In genomic region chr8:39746225-39746624, GRCm38 (mm10) we compare ENCODE assay signal across 29 mouse cellular contexts.
DNase-seq lines count a peak whose midpoint lies in the region; ATAC-seq and TF ChIP-seq lines count a peak whose summit lies in the region.
"Had no signal": no experiment of that assay in that cellular context is flagged by ENCODE, and none has a peak within 500 bp of the region (broad histone marks: within the 10 kb centered on the region; RNA-seq: fewer than 3 reads in every experiment).

No protein-coding gene starts in this region.

- WGBS in forebrain, embryonic 16.5 days = 77% methylated on average over 5 of the region's 5 CpGs
- WGBS in forebrain, embryonic 13.5 days = 83% methylated on average over 5 of the region's 5 CpGs
- 62% methylated on average over 5 of the region's 5 CpGs for WGBS in kidney, postnatal 0 days
- 65% methylated on average over 5 of the region's 5 CpGs for WGBS in kidney, embryonic 15.5 days
- WGBS in lung, embryonic 16.5 days = 43% methylated on average over 5 of the region's 5 CpGs

- H3K36me3 ChIP-seq in forebrain, embryonic 16.5 days (ENCODE audit: control insufficient read depth, insufficient read depth) = no peaks in the 10 kb centered on the region
- H3K36me3 ChIP-seq in forebrain, embryonic 13.5 days (ENCODE audit: poor library complexity, severe bottlenecking) = no peaks in the 10 kb centered on the region
- H3K36me3 ChIP-seq in kidney, postnatal 0 days (ENCODE audit: insufficient read depth, low read length) = no peaks in the 10 kb centered on the region
- no peaks in the 10 kb centered on the region for H3K36me3 ChIP-seq in kidney, embryonic 15.5 days
- H3K36me3 ChIP-seq in lung, embryonic 16.5 days (ENCODE audit: control insufficient read depth, insufficient read depth, low read length) = no peaks in the 10 kb centered on the region
- H3K36me3 ChIP-seq: embryonic facial prominence, embryonic 15.5 days; heart, embryonic 13.5 days; neural tube, embryonic 15.5 days had no signal

- H3K4me2 ChIP-seq in forebrain, embryonic 16.5 days (ENCODE audit: low read length) = no peak overlapping the region
- H3K4me2 ChIP-seq in forebrain, embryonic 13.5 days = no peak overlapping the region
- no peak overlapping the region for H3K4me2 ChIP-seq in kidney, postnatal 0 days (ENCODE audit: low read length)
- no peak overlapping the region for H3K4me2 ChIP-seq in kidney, embryonic 15.5 days
- H3K4me2 ChIP-seq in lung, embryonic 16.5 days (ENCODE audit: low read depth, low read length) = no peak overlapping the region
- H3K4me2 ChIP-seq: embryonic facial prominence, embryonic 15.5 days; heart, embryonic 13.5 days; neural tube, embryonic 15.5 days had no signal

- no peak for TF ChIP-seq POLR2A in brain, embryonic 14.5 days (IDR thresholded peaks at IDR 0.05; ENCODE audit: borderline replicate concordance, extremely low read depth, insufficient read depth, insufficient read length, poor library complexity, severe bottlenecking)

- no peaks in the 10 kb centered on the region for H3K9me3 ChIP-seq in forebrain, embryonic 16.5 days (ENCODE audit: control insufficient read depth, low read length)
- no peaks in the 10 kb centered on the region for H3K9me3 ChIP-seq in forebrain, embryonic 13.5 days (replicated peaks)
- H3K9me3 ChIP-seq in kidney, postnatal 0 days (replicated peaks; ENCODE audit: low read length) = no peaks in the 10 kb centered on the region
- no peaks in the 10 kb centered on the region for H3K9me3 ChIP-seq in kidney, embryonic 15.5 days (replicated peaks)
- no peaks in the 10 kb centered on the region for H3K9me3 ChIP-seq in lung, embryonic 16.5 days (ENCODE audit: control insufficient read depth, low read length)
- H3K9me3 ChIP-seq: embryonic facial prominence, embryonic 15.5 days; heart, embryonic 13.5 days; neural tube, embryonic 15.5 days had no signal

- no peak overlapping the region for H3K9ac ChIP-seq in forebrain, embryonic 16.5 days (replicated peaks; ENCODE audit: low read depth, low read length)
- no peak overlapping the region for H3K9ac ChIP-seq in forebrain, embryonic 13.5 days
- no peak overlapping the region for H3K9ac ChIP-seq in kidney, postnatal 0 days (ENCODE audit: low read depth, low read length)
- H3K9ac ChIP-seq in kidney, embryonic 15.5 days = no peak overlapping the region
- H3K9ac ChIP-seq in lung, embryonic 16.5 days (ENCODE audit: low read length) = no peak overlapping the region
- H3K9ac ChIP-seq: embryonic facial prominence, embryonic 15.5 days; heart, embryonic 13.5 days; liver, embryonic 14.5 days; neural tube, embryonic 15.5 days had no signal

- no peaks in the 10 kb centered on the region for H3K27me3 ChIP-seq in forebrain, embryonic 16.5 days (replicated peaks; ENCODE audit: control insufficient read depth, insufficient read depth, low read length)
- H3K27me3 ChIP-seq in forebrain, embryonic 13.5 days = no peaks in the 10 kb centered on the region
- H3K27me3 ChIP-seq in kidney, postnatal 0 days (ENCODE audit: insufficient read depth, low read length) = no peaks in the 10 kb centered on the region
- H3K27me3 ChIP-seq in kidney, embryonic 15.5 days = no peaks in the 10 kb centered on the region
- no peaks in the 10 kb centered on the region for H3K27me3 ChIP-seq in lung, embryonic 16.5 days (ENCODE audit: control insufficient read depth, insufficient read depth, low read depth, low read length)
- H3K27me3 ChIP-seq: embryonic facial prominence, embryonic 15.5 days; heart, embryonic 13.5 days; neural tube, embryonic 15.5 days had no signal

- ATAC-seq in forebrain, embryonic 16.5 days = 0 out of 2 replicates have a peak, but pooled peaks have one; percentile 38
- ATAC-seq in forebrain, embryonic 13.5 days = no peak
- ATAC-seq in kidney, postnatal 0 days (replicated peaks; ENCODE audit: low FRiP score, low read depth) = no peak
- ATAC-seq in kidney, embryonic 15.5 days (replicated peaks; ENCODE audit: low FRiP score) = no peak
- ATAC-seq in lung, embryonic 16.5 days (ENCODE audit: low read depth) = peak; percentile 78
- ATAC-seq: inflammation-experienced regulatory T-cells, adult 6 months; Patski had no signal

- no peak overlapping the region for H3K4me3 ChIP-seq in forebrain, embryonic 16.5 days (replicated peaks; ENCODE audit: low read length)
- no peak overlapping the region for H3K4me3 ChIP-seq in forebrain, embryonic 13.5 days
- no peak overlapping the region for H3K4me3 ChIP-seq in kidney, postnatal 0 days (replicated peaks; ENCODE audit: low read depth, low read length)
- H3K4me3 ChIP-seq in kidney, embryonic 15.5 days (replicated peaks) = no peak overlapping the region
- H3K4me3 ChIP-seq in lung, embryonic 16.5 days (ENCODE audit: low read length) = no peak overlapping the region
- H3K4me3 ChIP-seq: embryonic facial prominence, embryonic 15.5 days; heart, embryonic 13.5 days; neural tube, embryonic 15.5 days had no signal

- no peak for TF ChIP-seq CTCF in kidney, postnatal 0 days (IDR thresholded peaks at IDR 0.05; ENCODE audit: low read depth)
- TF ChIP-seq CTCF in brain, embryonic 14.5 days (IDR thresholded peaks at IDR 0.05; ENCODE audit: borderline replicate concordance, extremely low read depth, insufficient read depth, insufficient read length) = no peak

- DNase-seq in kidney, postnatal 0 days (ENCODE audit: low spot score) = peak; percentile 37
- no peak for DNase-seq in lung, adult 18-20 months
- peak; percentile 40 for DNase-seq in brain, embryonic 14.5 days (ENCODE audit: low read depth)
- DNase-seq in embryo, embryonic 9.5 days (ENCODE audit: extremely low spot score) = no peak
- DNase-seq: adrenal gland, postnatal 10 days; cerebellum, adult 11 months; cerebellum, adult 9-10 months; cerebellum, postnatal 36 days; gastrocnemius, postnatal 10 days; heart, postnatal 10 days; kidney, adult 11 months; layer of hippocampus, postnatal 36 days; left cerebral cortex, postnatal 4 days; liver; midbrain, embryonic 14.5 days; retina, postnatal 1 day; right cerebral cortex, postnatal 14 days; thymus, postnatal 25 days had no signal

- H3K27ac ChIP-seq in forebrain, embryonic 16.5 days (ENCODE audit: low read length) = no peak overlapping the region
- H3K27ac ChIP-seq in forebrain, embryonic 13.5 days = no peak overlapping the region
- H3K27ac ChIP-seq in kidney, postnatal 0 days = no peak overlapping the region
- no peak overlapping the region for H3K27ac ChIP-seq in kidney, embryonic 15.5 days
- H3K27ac ChIP-seq in lung, embryonic 16.5 days (ENCODE audit: low read length) = no peak overlapping the region
- H3K27ac ChIP-seq: embryonic facial prominence, embryonic 15.5 days; heart, embryonic 13.5 days; liver, embryonic 14.5 days; macrophage; neural tube, embryonic 15.5 days had no signal

- H3K4me1 ChIP-seq in forebrain, embryonic 16.5 days (replicated peaks; ENCODE audit: control insufficient read depth, insufficient read depth, low read length) = no peaks in the 10 kb centered on the region
- no peaks in the 10 kb centered on the region for H3K4me1 ChIP-seq in forebrain, embryonic 13.5 days
- H3K4me1 ChIP-seq in kidney, postnatal 0 days (replicated peaks; ENCODE audit: insufficient read depth, low read length) = no peaks in the 10 kb centered on the region
- H3K4me1 ChIP-seq in kidney, embryonic 15.5 days = no peaks in the 10 kb centered on the region
- no peaks in the 10 kb centered on the region; the same call in 1 of the 2 replicates for H3K4me1 ChIP-seq in lung, embryonic 16.5 days (replicated peaks; ENCODE audit: control insufficient read depth, insufficient read depth, low read length)
- H3K4me1 ChIP-seq: embryonic facial prominence, embryonic 15.5 days; heart, embryonic 13.5 days; neural tube, embryonic 15.5 days had no signal

Comparison
In these comparisons a context has a peak if more than half of its experiments do, and no peak if none do; other contexts are left out.
1. ATAC-seq: peak in forebrain, embryonic 16.5 days (single experiment) and lung, embryonic 16.5 days (single experiment); none in forebrain, embryonic 13.5 days (single experiment), kidney, postnatal 0 days (single experiment) and kidney, embryonic 15.5 days (single experiment).
2. DNase-seq: peak in kidney, postnatal 0 days (single experiment) and brain, embryonic 14.5 days (single experiment); none in lung, adult 18-20 months (0 of 2) and embryo, embryonic 9.5 days (single experiment).